Mouse (Mus musculus): ENCODE measurements around the gene Sf3a2. TPM values are rescaled to one million over a fixed set of nuclear protein-coding genes. Genes with fewer than 3 reads are reported as not detected.

The Sf3a2 gene
- polyA plus RNA-seq, 1 experiment from 2014 or later: 62.3 TPM

DNA sequence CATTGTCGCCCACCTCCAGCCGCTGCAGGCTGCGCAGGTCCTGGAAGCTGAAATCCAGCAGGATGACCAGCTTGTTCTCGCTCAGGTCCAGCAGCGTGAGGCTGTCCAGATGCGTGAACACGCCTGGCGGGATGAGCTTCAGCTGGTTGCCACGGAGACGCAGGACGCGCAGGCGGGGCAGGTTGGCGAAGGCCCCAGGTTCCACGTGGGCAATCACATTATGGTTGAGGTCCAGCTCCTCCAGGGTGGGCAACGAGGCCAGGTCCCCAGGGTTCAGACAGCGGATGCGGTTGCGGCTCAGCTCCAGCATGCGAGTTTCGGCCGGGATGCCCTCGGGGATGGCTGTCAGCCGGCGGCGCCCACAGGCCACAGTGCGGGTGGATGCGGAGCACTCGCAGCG, 37.6 kb downstream of the Sf3a2 start:
- Histone ChIP-seq H3K9ac (ENCODE audit: low read depth, low read length) (no peak overlapping the region), H3K27ac (ENCODE audit: low read length) (no peak overlapping the region), H3K36me3 (ENCODE audit: control insufficient read depth, insufficient read depth, low read length) (no peaks in the 10 kb centered on the region), H3K27me3 (replicated peaks; ENCODE audit: control insufficient read depth, insufficient read depth, low read length) (peaks cover 35% of the 10 kb centered on the region), H3K4me2 (ENCODE audit: low read depth, low read length) (no peak overlapping the region), H3K4me1 (ENCODE audit: control insufficient read depth, insufficient read depth, low read length) (peaks cover 5% of the 10 kb centered on the region), H3K4me3 (ENCODE audit: low read length) (no peak overlapping the region), H3K9me3 (ENCODE audit: control insufficient read depth, low read length) (no peaks in the 10 kb centered on the region)
- WGBS: 47% methylated on average over 30 of the region's 30 CpGs
- ATAC-seq: no peak

DNA sequence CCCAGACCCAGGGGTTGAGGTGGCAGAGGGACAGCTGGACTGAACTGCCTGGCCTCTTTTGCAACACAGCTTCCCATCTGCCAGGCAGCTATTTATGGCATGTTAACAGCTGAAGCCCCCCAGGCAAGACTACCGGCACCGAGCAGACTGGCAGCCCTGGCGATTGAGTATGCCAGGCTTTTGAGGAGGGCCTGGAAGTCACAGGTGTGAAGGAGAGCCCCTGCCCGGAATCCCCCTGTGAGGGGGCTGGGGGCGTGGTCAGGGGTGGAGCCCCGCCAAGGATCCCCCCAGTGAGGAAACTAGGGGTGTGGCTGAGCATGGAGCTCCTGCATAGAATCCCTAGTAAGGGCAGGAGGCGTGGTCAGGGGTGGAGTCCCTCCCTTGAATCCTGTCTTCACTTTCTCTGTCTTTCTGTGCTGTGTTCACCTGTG, 39.0 kb downstream of the Sf3a2 start:
- H3K9ac ChIP-seq (ENCODE audit: low read depth, low read length): no peak overlapping the region
- no peak overlapping the region for H3K4me2 ChIP-seq (ENCODE audit: low read depth, low read length)
- H3K27me3 ChIP-seq (replicated peaks; ENCODE audit: control insufficient read depth, insufficient read depth, low read length): peaks cover 39% of the 10 kb centered on the region
- no peak for ATAC-seq
- H3K27ac ChIP-seq (ENCODE audit: low read length): no peak overlapping the region
- no peaks in the 10 kb centered on the region for H3K36me3 ChIP-seq (ENCODE audit: control insufficient read depth, insufficient read depth, low read length)
- no peaks in the 10 kb centered on the region for H3K4me1 ChIP-seq (ENCODE audit: control insufficient read depth, insufficient read depth, low read length)
- H3K4me3 ChIP-seq (ENCODE audit: low read length): no peak overlapping the region
- no peaks in the 10 kb centered on the region for H3K9me3 ChIP-seq (ENCODE audit: control insufficient read depth, low read length)
- WGBS: 46% methylated on average over 7 of the region's 7 CpGs

GRCm38 (mm10) chr10:80837827-80838226, 39.8 kb downstream of the Sf3a2 start:
- Histone ChIP-seq H3K9ac (ENCODE audit: low read depth, low read length) (no peak overlapping the region), H3K4me2 (ENCODE audit: low read depth, low read length) (no peak overlapping the region), H3K4me3 (ENCODE audit: low read length) (no peak overlapping the region), H3K9me3 (ENCODE audit: control insufficient read depth, low read length) (no peaks in the 10 kb centered on the region), H3K27ac (ENCODE audit: low read length) (no peak overlapping the region), H3K27me3 (replicated peaks; ENCODE audit: control insufficient read depth, insufficient read depth, low read length) (peaks cover 47% of the 10 kb centered on the region), H3K36me3 (ENCODE audit: control insufficient read depth, insufficient read depth, low read length) (no peaks in the 10 kb centered on the region), H3K4me1 (ENCODE audit: control insufficient read depth, insufficient read depth, low read length) (no peaks in the 10 kb centered on the region)
- ATAC-seq: no peak
- WGBS: 26% methylated on average over 2 of the region's 2 CpGs

- Histone ChIP-seq H3K4me3 (ENCODE audit: low read length) (no peak overlapping the region), H3K4me1 (ENCODE audit: control insufficient read depth, insufficient read depth, low read length) (no peaks in the 10 kb centered on the region), H3K36me3 (ENCODE audit: control insufficient read depth, insufficient read depth, low read length) (no peaks in the 10 kb centered on the region), H3K27ac (ENCODE audit: low read length) (no peak overlapping the region), H3K4me2 (ENCODE audit: low read depth, low read length) (no peak overlapping the region), H3K9ac (ENCODE audit: low read depth, low read length) (no peak overlapping the region), H3K9me3 (ENCODE audit: control insufficient read depth, low read length) (no peaks in the 10 kb centered on the region), H3K27me3 (replicated peaks; ENCODE audit: control insufficient read depth, insufficient read depth, low read length) (peaks cover 52% of the 10 kb centered on the region)
- ATAC-seq: no peak
- WGBS: 59% methylated on average over 2 of the region's 2 CpGs
These were observed 40.4 kb downstream of the Sf3a2 start for GRCm38 (mm10) chr10:80838346-80838912.

- no peak overlapping the region for H3K4me2 ChIP-seq (ENCODE audit: low read depth, low read length)
- peaks cover 50% of the 10 kb centered on the region for H3K27me3 ChIP-seq (replicated peaks; ENCODE audit: control insufficient read depth, insufficient read depth, low read length)
- no peak for ATAC-seq
- no peaks in the 10 kb centered on the region for H3K36me3 ChIP-seq (ENCODE audit: control insufficient read depth, insufficient read depth, low read length)
- 59% methylated on average over 6 of the region's 6 CpGs for WGBS
- no peaks in the 10 kb centered on the region for H3K9me3 ChIP-seq (ENCODE audit: control insufficient read depth, low read length)
- H3K27ac ChIP-seq (ENCODE audit: low read length): no peak overlapping the region
- no peak overlapping the region for H3K9ac ChIP-seq (ENCODE audit: low read depth, low read length)
- H3K4me3 ChIP-seq (ENCODE audit: low read length): no peak overlapping the region
- peaks cover 7% of the 10 kb centered on the region for H3K4me1 ChIP-seq (ENCODE audit: control insufficient read depth, insufficient read depth, low read length)
These were observed 41.9 kb downstream of the Sf3a2 start for GRCm38 (mm10) chr10:80839848-80840247.

DNA sequence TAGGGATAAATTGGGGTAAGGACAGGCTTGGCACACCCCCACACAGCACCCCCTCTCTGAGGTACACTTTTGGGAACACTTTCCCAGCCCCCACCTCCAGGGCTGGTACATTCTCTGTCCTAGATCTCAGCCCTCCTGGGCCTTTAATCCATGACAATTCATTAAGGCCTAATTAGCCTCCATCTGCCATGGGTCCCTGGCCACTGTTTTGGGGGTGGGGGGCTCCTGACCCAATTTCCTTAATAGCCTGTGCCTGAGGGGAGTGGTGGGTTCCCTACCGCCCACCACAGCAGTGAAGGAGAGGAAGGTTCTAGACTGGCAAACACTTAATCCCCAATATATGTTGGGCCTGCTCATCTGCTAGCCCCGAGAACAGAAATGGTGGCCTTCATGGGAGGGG, 43.7 kb downstream of the Sf3a2 start:
- H3K9ac ChIP-seq (ENCODE audit: low read depth, low read length): no peak overlapping the region
- 89% methylated on average over 2 of the region's 2 CpGs for WGBS
- H3K9me3 ChIP-seq (ENCODE audit: control insufficient read depth, low read length): no peaks in the 10 kb centered on the region
- H3K27me3 ChIP-seq (replicated peaks; ENCODE audit: control insufficient read depth, insufficient read depth, low read length): peaks cover 34% of the 10 kb centered on the region
- no peak overlapping the region for H3K4me2 ChIP-seq (ENCODE audit: low read depth, low read length)
- no peaks in the 10 kb centered on the region for H3K36me3 ChIP-seq (ENCODE audit: control insufficient read depth, insufficient read depth, low read length)
- peaks cover 7% of the 10 kb centered on the region for H3K4me1 ChIP-seq (ENCODE audit: control insufficient read depth, insufficient read depth, low read length)
- H3K27ac ChIP-seq (ENCODE audit: low read length): no peak overlapping the region
- no peak overlapping the region for H3K4me3 ChIP-seq (ENCODE audit: low read length)
- ATAC-seq: no peak

- Histone ChIP-seq H3K4me1 (ENCODE audit: control insufficient read depth, insufficient read depth, low read length) (peaks cover 7% of the 10 kb centered on the region), H3K36me3 (ENCODE audit: control insufficient read depth, insufficient read depth, low read length) (no peaks in the 10 kb centered on the region), H3K4me3 (ENCODE audit: low read length) (no peak overlapping the region), H3K9me3 (ENCODE audit: control insufficient read depth, low read length) (no peaks in the 10 kb centered on the region), H3K27ac (ENCODE audit: low read length) (no peak overlapping the region), H3K9ac (ENCODE audit: low read depth, low read length) (no peak overlapping the region), H3K27me3 (replicated peaks; ENCODE audit: control insufficient read depth, insufficient read depth, low read length) (peaks cover 30% of the 10 kb centered on the region), H3K4me2 (ENCODE audit: low read depth, low read length) (no peak overlapping the region)
- ATAC-seq: no peak
- 81% methylated on average over 15 of the region's 15 CpGs for WGBS
These were observed 44.3 kb downstream of the Sf3a2 start for GRCm38 (mm10) chr10:80842334-80842733.

- Histone ChIP-seq H3K4me2 (ENCODE audit: low read depth, low read length) (peak overlapping the region; percentile 77), H3K36me3 (ENCODE audit: control insufficient read depth, insufficient read depth, low read length) (no peaks in the 10 kb centered on the region), H3K9me3 (ENCODE audit: control insufficient read depth, low read length) (no peaks in the 10 kb centered on the region), H3K27me3 (replicated peaks; ENCODE audit: control insufficient read depth, insufficient read depth, low read length) (peaks cover 30% of the 10 kb centered on the region), H3K9ac (ENCODE audit: low read depth, low read length) (peak overlapping the region; percentile 48), H3K27ac (ENCODE audit: low read length) (no peak overlapping the region), H3K4me1 (ENCODE audit: control insufficient read depth, insufficient read depth, low read length) (peaks cover 7% of the 10 kb centered on the region), H3K4me3 (ENCODE audit: low read length) (peak overlapping the region; percentile 48)
- 0 out of 2 replicates have a peak, but pooled peaks have one; percentile 8 for ATAC-seq
- 10% methylated on average over 31 of the region's 32 CpGs for WGBS
These were observed 45.3 kb downstream of the Sf3a2 start for GRCm38 (mm10) chr10:80843087-80843930.

DNA sequence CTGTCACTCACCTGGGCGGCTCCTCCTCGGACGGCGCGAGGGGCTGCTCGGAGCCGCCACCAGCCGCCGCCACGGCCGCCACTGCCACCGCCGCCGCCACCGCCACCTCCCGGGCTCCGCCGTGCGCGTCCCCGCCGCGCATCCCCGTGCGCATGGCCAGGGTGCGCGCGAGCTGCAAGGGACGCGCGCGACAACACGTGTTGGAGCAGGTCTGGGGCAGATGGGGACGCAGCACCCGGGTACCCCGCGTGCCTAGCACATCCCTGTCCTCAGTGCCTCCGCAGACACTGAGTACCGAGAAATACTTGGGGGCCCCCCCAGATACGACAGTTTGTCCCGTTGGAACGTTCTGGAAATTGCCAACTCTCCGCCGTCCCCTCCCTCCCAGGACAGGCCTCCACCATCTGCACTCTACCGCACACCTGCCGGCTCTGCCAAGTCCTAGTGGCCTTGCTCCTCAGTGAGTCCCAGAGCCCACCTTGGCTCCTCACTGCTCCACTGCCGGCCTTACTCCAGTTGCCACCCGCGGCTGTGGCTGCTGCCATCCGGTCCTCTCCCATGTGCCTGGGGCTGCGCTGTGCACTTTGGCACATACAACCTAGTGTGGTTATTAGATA, 46.0 kb downstream of the Sf3a2 start, which contains the start of gene Lingo3:
Lingo3 (minus strand) TSS at position 109 of the 617 bp plus-strand sequence.
- H3K4me2 ChIP-seq (ENCODE audit: low read depth, low read length): peak within 1 kb of the TSS; percentile 77
- H3K4me1 ChIP-seq (ENCODE audit: control insufficient read depth, insufficient read depth, low read length): peaks cover 9% of the 10 kb centered on the region
- peaks cover 30% of the 10 kb centered on the region for H3K27me3 ChIP-seq (replicated peaks; ENCODE audit: control insufficient read depth, insufficient read depth, low read length)
- peak within 1 kb of the TSS; percentile 48 for H3K9ac ChIP-seq (ENCODE audit: low read depth, low read length)
- WGBS: 7% methylated on average over 31 of the region's 51 CpGs
- H3K36me3 ChIP-seq (ENCODE audit: control insufficient read depth, insufficient read depth, low read length): no peaks in the 10 kb centered on the region
- H3K27ac ChIP-seq (ENCODE audit: low read length): no peak within 1 kb of the TSS
- H3K4me3 ChIP-seq (ENCODE audit: low read length): peak within 1 kb of the TSS; percentile 48
- ATAC-seq: peak; percentile 36; the same call in 1 of the 2 replicates
- no peaks in the 10 kb centered on the region for H3K9me3 ChIP-seq (ENCODE audit: control insufficient read depth, low read length)

Data from intestine, embryonic 16.5 days (tissue).